Mouse (Mus musculus): Measurements from ENCODE around the gene Ryr2.

DNA sequence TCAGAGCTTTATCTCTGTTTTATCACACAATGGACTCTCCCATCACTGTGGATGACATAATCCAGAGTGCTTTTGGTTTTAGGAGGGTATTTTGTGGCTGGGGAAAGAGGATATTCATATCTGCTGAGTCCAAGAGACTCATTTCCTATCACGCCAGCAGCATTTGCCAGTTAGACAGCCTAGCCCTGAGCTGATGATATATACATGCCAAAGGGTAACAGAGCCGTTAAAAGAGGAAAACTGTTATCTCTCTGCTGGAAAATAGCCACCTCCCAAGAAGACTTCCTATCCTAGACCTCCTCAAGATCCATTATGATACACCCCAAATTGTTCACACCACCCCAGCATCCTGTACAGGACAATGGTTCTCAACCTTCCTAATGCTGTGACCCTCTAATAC lies 191.1 kb downstream of the Ryr2 start:
- TF ChIP-seq CTCF (IDR thresholded peaks at IDR 0.05; ENCODE audit: low read depth, low read length) (no peak), GATA2 (IDR thresholded peaks at IDR 0.05; ENCODE audit: borderline replicate concordance, low read depth, low read length) (no peak)

Data from G1E (cell line).